Mouse (Mus musculus): ENCODE results near the gene Mmaa.
A peak's percentile ranks its signal among the peaks of the same experiment; 100 is the strongest.

Gene Mmaa

DNA sequence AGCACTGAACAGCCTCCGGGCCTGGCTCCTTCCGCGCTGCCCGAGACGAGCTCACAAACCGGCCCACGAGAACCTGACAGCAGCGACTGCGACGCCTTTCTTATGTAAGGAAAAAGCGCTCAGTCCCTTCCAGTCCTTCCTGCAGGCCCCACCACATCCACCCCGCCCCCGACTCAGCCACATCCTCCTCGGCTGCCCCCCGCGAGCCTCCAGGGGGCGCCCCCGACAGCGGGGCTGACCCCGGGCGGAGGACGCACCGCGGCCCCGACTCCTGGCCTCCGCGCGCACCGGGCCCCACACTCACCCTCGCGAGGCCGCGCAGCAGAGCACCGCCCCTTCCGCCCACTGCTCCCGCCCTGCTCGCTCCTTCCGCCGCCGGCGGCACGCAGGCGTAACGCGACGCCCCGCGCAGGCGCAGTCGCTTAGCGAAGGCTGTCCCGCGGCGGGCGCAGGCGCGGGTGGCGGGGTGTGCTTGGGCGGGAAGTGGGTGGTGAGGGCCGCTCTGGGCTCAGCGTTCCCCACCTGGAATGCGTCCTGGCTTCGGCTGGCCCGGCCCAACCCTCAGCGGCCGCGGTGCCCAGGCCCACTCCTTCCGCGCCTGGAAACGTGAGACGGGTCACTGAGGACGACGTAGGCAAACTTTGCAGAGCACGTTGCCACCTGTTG lies at the start of gene Mmaa:
Gene Mmaa, minus strand, starts transcription at position 328 of the 666 bp plus-strand sequence.
- DNase-seq, result peak; percentile 99

DNA sequence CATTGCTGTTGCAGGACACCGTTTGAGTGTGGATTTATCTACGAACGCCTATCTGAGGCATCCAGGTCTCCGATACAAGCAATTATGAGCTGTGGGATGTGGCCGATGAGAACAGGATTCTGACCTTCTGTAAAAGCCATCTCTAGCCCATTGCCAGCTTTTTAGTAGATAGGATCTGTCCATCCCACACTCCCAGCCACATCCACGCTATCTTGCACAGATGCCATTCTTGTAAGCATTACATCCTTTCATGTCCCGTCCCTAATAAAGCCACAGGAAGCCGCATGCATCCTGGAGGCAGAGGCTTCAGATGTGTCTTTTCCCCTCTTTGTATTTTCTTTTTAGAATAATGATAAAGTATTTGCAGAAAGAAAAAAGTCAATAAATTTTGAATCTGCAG lies 46.5 kb upstream of the Mmaa start:
- DNase-seq, result no peak

GRCm38 (mm10) chr8:79339555-79339954 lies 44.8 kb upstream of the Mmaa start:
- DNase-seq, result peak; percentile 52

DNA sequence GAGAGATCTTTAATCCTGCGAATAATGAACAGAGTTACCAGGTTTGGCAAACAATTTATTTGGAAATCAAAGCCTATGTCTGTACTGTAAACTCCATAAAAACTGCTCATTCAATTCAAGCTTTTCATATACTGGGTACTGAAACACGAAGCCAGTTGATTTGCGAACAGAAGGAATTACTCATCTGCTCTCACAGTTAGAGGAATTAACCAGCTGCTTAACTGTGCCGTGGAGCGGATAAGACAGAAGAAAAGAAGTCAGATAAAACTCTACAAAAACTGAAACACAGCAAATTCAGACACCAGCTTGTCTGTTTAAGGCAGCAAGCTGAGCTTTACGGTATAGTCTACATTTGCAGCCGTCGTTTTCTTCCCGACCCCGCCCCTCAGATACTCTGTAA lies 43.9 kb upstream of the Mmaa start:
- DNase-seq, result no peak

- DNase-seq, result no peak
Measured at GRCm38 (mm10) chr8:79332109-79332900, 37.6 kb upstream of the Mmaa start.

- DNase-seq, result no peak
Measured at GRCm38 (mm10) chr8:79331571-79331970, 36.8 kb upstream of the Mmaa start.

DNA sequence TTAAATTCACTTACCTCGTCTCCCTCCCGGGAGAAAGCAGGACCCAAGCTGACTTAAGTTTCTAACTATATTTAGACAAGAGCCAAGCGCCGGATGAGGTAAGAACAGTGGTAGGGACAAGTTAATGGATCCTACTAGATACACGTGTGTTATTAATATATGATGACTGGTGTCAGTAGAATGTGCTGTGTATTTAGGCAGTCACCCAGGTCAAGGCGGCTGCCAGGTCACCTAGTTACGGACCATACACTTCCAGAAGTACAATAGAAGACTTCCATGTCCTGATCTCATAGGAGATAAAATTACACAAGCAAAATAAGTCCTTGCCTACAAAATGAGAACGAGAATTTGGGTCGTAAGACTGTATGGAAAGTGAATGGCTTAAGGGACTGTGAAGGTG lies 36.3 kb upstream of the Mmaa start:
- no peak for DNase-seq

DNA sequence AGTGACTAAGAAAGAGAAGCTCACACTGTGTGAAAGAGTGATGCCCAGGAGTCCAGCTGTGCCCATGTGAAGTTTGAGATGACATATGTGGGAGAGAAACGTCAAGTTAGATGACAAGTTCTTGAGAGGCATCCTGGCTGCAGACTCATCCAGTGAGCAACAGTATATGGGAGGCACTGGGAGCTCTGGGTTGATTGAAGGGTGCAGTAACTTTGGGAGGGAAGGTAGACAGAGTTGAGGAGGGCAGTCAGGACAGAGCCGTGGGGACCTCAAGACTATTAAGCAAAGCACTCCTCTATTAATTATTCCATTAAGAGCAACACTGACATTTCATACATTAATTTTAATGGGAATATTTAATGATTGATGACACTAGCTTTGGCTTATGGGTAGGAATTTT lies 35.0 kb upstream of the Mmaa start:
- no peak for DNase-seq

DNA sequence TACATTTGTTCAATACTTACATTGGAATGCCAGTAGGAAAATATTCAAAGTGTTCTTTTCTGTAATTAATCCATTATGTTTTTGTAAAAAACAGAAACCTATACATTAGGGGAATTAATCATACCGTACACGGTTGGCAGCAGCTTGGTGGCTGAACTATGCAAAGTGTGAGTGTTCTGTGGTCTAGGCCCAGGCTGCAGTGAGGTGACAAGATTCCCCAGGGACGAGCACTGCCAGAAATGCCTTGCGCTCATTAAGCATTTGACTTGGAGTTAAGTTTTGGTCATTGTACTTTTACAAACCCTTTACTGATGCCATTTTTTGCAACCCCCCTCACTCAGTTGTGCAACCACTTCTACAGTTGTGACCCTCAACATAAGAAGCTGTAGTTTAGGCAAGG lies 34.4 kb upstream of the Mmaa start:
- DNase-seq, result no peak

GRCm38 (mm10) chr8:79325510-79325909 lies 30.8 kb upstream of the Mmaa start:
- DNase-seq, result peak; percentile 52

DNA sequence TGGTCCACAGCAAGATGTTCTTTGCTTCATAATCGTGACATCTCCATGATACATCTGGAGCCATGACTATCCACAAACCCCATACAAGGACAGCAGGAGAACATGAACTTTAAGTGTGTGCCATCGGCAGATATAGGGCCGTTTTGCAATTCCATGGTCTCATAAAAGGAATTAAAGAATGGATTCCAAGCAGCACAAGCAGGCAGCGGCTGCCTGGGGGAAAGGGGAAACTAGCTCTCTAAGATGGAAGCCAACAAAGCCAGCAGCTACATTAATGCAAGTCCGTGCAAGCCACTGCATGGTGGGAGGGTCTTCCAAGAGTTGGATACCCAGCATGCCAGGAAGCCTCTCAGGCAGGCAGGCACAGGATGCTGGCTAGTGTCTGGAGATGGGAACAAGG lies 30.2 kb upstream of the Mmaa start:
- no peak for DNase-seq

DNA sequence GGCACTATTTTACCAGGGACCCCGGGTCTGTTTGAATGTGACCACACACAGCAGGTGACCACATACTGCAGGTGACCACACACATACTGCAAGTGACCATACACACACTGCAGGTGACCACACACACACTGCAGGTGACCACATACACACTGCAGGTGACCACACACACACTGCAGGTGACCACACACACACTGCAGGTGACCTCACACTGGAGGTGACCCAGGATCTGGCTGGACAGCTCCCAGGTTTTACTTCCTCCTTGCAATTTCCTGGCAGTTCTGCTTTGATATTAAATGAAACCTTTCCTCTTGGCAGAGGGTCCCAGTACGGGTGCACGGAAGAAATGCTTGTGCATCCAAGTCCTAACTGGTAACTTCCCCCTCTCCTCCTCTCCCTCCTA lies 29.3 kb upstream of the Mmaa start:
- DNase-seq, result peak; percentile 24

DNA sequence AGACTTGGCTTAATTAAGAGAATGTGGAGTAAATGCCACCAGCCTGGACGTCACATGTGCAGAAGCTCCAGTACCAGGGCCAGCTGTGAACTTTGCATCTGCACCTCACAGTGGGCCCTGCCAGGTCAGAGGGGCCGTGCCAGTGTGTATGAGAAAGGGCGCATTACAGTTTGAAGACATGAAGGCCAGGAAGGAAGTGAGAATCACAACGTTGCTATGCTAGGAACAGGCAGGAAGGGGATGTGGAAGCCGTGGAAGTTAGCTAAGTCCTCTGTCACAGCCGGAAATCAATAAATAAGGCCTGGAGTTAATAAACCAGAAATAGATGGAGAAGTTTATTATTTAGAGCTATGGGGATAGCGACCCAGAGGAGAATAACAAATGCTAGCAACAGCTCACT lies 28.4 kb upstream of the Mmaa start:
- DNase-seq, result peak; percentile 55

- DNase-seq, result no peak
Measured at GRCm38 (mm10) chr8:79310801-79311200, 16.1 kb upstream of the Mmaa start.

DNA sequence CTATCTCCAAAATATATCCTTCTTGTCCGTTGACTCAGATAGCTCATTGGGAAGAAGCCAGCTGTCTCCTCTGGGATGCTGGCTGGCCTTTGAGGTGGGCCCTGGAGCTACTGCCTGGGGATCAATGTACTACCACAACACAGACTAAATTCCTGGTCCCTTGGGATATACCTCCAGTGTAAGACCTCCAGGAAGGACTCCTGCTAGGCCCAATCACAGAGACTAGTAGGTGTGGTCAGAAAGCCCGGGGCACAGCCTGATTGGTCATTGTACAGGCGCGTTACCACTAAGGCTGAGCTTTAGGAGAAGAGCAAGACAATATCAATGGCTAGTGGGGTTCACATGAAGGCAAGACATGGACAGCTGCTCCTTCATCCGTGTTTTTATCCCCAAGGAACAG lies 11.2 kb upstream of the Mmaa start:
- DNase-seq, result no peak

- peak; percentile 48 for DNase-seq
Measured at GRCm38 (mm10) chr8:79301548-79301947, 6.8 kb upstream of the Mmaa start.

GRCm38 (mm10) chr8:79299704-79300103 lies 5.0 kb upstream of the Mmaa start:
- DNase-seq, result peak; percentile 44

GRCm38 (mm10) chr8:79297763-79298162 lies 3.0 kb upstream of the Mmaa start:
- DNase-seq, result peak; percentile 84

DNA sequence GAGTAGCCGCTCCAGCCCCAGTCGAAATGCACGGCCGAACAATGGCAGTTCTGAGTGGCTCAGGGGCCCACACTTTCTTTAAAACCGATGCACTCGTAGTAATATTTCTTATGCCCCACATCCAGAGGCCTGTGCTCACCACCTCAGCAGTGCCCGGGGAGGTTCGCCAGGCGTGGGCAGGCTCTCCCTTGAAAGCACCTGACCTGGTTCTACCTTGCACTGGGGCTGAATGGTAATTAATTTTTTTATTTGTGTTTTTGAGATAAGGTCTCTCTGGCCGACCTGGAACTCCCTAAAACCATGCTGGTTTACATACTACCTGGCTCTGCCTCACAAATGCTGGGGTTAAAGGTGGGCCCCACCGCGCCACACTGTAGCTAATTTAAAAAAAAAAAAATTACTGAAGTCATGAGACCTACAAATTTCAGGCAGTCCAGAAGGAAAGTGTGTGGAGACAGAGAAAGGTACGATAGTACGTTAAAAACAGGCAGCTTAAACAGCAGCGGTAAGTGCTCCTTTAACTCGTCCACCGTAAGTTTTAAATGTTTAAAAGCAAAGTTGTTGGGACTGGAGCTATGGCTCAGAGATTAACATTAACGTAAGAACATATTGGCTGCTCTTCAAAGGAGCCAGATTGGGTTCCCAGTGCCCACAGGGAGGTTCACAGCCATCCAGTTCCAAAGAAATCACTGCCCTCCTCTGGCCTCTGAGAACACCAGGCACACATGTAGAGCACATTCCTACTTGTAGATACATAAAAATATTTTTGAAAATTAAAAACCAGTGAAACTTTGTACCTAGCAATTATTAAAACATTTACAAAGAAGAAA lies 754 bp upstream of the Mmaa start:
- no peak for DNase-seq

- no peak for DNase-seq
Measured at GRCm38 (mm10) chr8:79293841-79294240, 896 bp downstream of the Mmaa start.

DNA sequence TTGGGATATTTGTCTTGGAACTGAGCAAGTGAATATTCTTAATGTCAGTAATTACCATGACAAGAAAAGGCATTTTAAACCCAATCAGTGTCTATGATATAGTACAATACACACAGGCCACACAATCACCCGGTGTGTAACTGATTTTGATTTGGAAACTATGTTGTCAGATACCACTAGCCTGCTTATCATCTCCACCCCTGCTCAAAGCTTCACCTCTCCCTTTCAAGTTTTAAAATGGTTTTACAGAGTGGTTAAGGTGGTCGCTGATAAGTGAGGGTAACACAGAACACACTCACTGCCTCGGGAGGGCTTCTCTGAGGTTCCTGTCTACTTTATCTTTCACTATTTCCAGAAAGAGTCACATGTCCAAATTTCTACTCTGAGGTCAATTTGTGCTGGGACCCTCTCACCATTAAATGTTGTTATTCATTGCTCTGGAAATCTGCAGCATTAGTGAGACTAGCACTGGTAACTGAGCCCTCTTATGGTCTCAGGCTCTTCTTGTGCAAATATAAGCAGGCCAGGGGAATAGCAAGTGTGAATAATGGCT lies 1.9 kb downstream of the Mmaa start:
- DNase-seq, result no peak

DNA sequence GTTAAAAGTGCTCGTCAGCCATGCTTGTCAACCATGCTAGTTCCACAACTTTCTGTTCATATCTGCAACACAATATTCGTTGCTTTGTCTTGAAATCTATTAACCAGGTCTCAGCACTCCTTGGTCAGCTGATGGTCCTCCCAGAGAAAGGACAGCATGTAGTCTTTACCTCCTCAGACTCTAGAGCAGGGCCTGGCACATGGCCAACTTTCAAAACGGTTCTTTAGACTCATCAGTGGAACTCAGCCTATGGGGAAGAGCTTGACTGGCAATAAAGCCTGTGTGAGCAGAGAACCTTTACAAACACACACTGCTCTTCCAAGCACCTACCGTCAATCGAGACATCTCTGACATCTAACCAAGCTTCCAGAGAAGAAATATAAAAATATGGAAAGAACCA lies 5.1 kb downstream of the Mmaa start:
- DNase-seq, result peak; percentile 22

- no peak for DNase-seq
Measured at GRCm38 (mm10) chr8:79288681-79289080, 6.1 kb downstream of the Mmaa start.
